Mouse (Mus musculus) brain, embryonic 14.5 days (tissue): ENCODE results near the gene Adcy3.

Experiments used
- CTCF ChIP-seq: fragments of 200-500 bp; IDR thresholded peaks from 2 replicates; pipeline ENCODE4 v1.5.1; 2012; ENCODE audit warnings: inconsistent platforms, mild to moderate bottlenecking, moderate library complexity, borderline replicate concordance; ENCODE audit not compliant: insufficient read depth, insufficient read length; ENCODE audit errors: extremely low read depth
- POLR2A ChIP-seq: fragments of 200-500 bp; IDR thresholded peaks from 2 replicates; pipeline ENCODE4 v1.6.1; 2012; ENCODE audit warnings: mild to moderate bottlenecking, inconsistent platforms, borderline replicate concordance; ENCODE audit not compliant: poor library complexity, insufficient read depth, insufficient read length, severe bottlenecking; ENCODE audit errors: extremely low read depth

- TF ChIP-seq POLR2A (no peak), CTCF (no peak)
Observed at GRCm38 (mm10) chr12:4158179-4158578, 25.3 kb downstream of the Adcy3 start.
